Mouse (Mus musculus) midbrain, embryonic 14.5 days (tissue): ENCODE data around the gene Tmem144. TPM values are rescaled to one million over a fixed set of nuclear protein-coding genes. Genes with fewer than 3 reads are reported as not detected.
"Not testable (repeated sequence)": the region's sequence is repeated elsewhere in the genome, so short reads cannot be mapped to it uniquely, and the experiment has no call there.

Source experiments
- ATAC-seq: fragments of 200-750 bp; cut with Nextera tagmentation; 2 replicates; pipeline ENCODE4 v1.8.0; 2017; ENCODE audit warnings: moderate number of reproducible peaks, moderate library complexity; ENCODE audit not compliant: low FRiP score, low TSS enrichment
- DNase-seq: peaks from one replicate; pipeline ENCODE4 v3.0.0-alpha.2; 2015
- H3K27ac ChIP-seq: fragments of 300-500 bp; sonication (generic); replicated peaks from 2 replicates; pipeline ENCODE4 v1.5.1; 2014; ENCODE audit warnings: mild to moderate bottlenecking, low read depth, low read length, moderate library complexity
- H3K27me3 ChIP-seq: fragments of 300-500 bp; sonication (generic); 2 replicates; pipeline ENCODE4 v1.6.1; 2014; ENCODE audit warnings: low read length, control low read depth, mixed read lengths; ENCODE audit not compliant: control insufficient read depth, insufficient read depth
- H3K36me3 ChIP-seq: fragments of 300-500 bp; sonication (generic); 2 replicates; pipeline ENCODE4 v1.6.1; 2014; ENCODE audit warnings: low read length, control low read depth; ENCODE audit not compliant: control insufficient read depth, insufficient read depth
- H3K4me1 ChIP-seq: fragments of 300-500 bp; sonication (generic); 2 replicates; pipeline ENCODE4 v1.6.1; 2014; ENCODE audit warnings: mild to moderate bottlenecking, antibody characterized with exemption, low read length, control low read depth; ENCODE audit not compliant: control insufficient read depth, insufficient read depth
- H3K4me2 ChIP-seq: fragments of 300-500 bp; sonication (generic); 2 replicates; pipeline ENCODE4 v1.6.1; 2014; ENCODE audit warnings: mild to moderate bottlenecking, low read length, moderate library complexity
- H3K4me3 ChIP-seq: fragments of 300-500 bp; sonication (generic); replicated peaks from 2 replicates; pipeline ENCODE4 v1.5.1; 2014; ENCODE audit warnings: low read depth, low read length
- H3K9ac ChIP-seq: fragments of 300-500 bp; sonication (generic); replicated peaks from 2 replicates; pipeline ENCODE4 v1.6.1; 2014; ENCODE audit warnings: mild to moderate bottlenecking, low read length, moderate library complexity
- H3K9me3 ChIP-seq: fragments of 300-500 bp; sonication (generic); 2 replicates; pipeline ENCODE4 v1.6.1; 2016; ENCODE audit warnings: low read length, control low read depth, mixed read lengths; ENCODE audit not compliant: control insufficient read depth
- WGBS: fragments of 180-500 bp; shearing (Covaris S2); extraction: QIAGEN DNeasy Blood & Tissue Kit; methylation state at CpG from one replicate; pipeline ENCODE4 v1.1.7; 2014; 5-methylcytosine and 5-hydroxymethylcytosine counted together
- polyA plus RNA-seq: library from polyadenylated mRNA; unstranded; fragments of >200 nt; fragmentation: Nextera tagmentation; extraction: Ambion mirVana; gene quantifications from 2 replicates; pipeline ENCODE4 v1.2.1, GENCODE M21; 2014

The Tmem144 gene
- polyA plus RNA-seq, 1 experiment from 2014 or later: 0.97 TPM

DNA sequence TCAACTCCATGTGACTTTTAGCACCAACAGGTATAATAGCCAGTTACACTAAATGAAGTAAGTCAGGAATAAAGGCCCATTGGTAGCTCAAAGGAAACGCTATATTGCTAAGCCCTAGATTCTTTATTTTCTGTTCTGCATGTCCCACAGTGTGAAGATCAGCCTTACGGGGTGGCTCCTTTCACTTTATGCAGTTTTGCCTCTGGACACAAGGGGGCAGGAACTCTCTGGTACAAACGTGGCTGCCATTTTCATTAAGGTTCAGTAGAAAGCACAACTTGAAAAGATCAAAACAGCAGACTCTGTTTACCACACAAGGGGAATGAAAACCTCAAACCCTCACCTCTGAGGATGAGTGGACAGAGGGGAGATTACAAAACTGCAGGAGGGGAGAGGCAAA, 40.9 kb downstream of the Tmem144 start:
- Histone ChIP-seq H3K4me2 (no peak overlapping the region), H3K4me3 (no peak overlapping the region), H3K4me1 (no peaks in the 10 kb centered on the region), H3K9ac (no peak overlapping the region), H3K9me3 (no peaks in the 10 kb centered on the region), H3K27me3 (no peaks in the 10 kb centered on the region), H3K27ac (no peak overlapping the region), H3K36me3 (no peaks in the 10 kb centered on the region)
- DNase-seq (no peak), ATAC-seq (no peak)
- 43% methylated on average over 3 of the region's 3 CpGs for WGBS

DNA sequence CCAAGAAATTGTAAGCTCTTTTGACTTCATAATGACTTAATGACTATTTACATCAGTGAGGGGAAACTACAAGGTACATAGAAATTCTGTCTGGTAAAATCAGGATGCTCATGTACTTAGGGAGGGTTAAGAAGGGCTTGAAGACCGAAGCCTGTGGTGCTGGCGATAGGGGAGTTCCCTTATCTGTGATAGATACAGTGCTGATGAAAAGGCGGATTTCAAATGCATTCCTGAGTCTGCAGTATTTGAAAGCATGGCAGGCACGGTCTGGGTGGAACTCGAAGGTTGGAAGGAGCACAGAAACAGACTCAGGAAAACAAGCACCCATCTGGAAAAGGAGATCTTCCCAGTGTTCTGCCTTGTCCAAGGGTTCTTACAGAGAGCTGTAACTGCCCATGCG, 42.0 kb downstream of the Tmem144 start:
- Histone ChIP-seq H3K4me1 (no peaks in the 10 kb centered on the region), H3K4me2 (no peak overlapping the region), H3K36me3 (no peaks in the 10 kb centered on the region), H3K27me3 (no peaks in the 10 kb centered on the region), H3K4me3 (no peak overlapping the region), H3K9me3 (no peaks in the 10 kb centered on the region), H3K27ac (no peak overlapping the region), H3K9ac (no peak overlapping the region)
- ATAC-seq (no peak), DNase-seq (no peak)
- 79% methylated on average over 6 of the region's 6 CpGs for WGBS

DNA sequence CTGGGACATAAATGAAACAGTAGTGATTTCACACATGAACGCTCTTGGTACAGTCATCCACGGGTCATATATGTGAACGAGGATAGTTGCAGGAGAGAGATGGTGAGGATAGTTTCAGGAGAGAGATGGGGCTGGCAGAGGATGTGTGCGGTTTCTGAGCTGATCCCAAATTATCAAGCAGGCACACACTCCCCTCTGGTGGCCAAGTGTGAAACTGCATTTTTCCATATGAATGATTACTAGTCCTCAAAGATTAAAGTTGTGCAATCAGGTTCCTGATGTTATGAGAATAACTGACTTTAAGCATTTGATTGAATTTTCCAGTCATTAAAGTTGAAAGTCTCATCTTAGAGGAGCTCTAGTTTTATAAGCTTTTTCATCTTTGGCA, 43.4 kb downstream of the Tmem144 start:
- 13% methylated on average over 4 of the region's 4 CpGs for WGBS
- no peaks in the 10 kb centered on the region for H3K27me3 ChIP-seq
- no peak overlapping the region for H3K4me3 ChIP-seq
- DNase-seq: peak; percentile 93
- no peak overlapping the region for H3K27ac ChIP-seq
- H3K4me1 ChIP-seq: no peaks in the 10 kb centered on the region
- peak; percentile 82 for ATAC-seq
- H3K4me2 ChIP-seq: no peak overlapping the region
- no peak overlapping the region for H3K9ac ChIP-seq
- no peaks in the 10 kb centered on the region for H3K36me3 ChIP-seq
- H3K9me3 ChIP-seq: no peaks in the 10 kb centered on the region

DNA sequence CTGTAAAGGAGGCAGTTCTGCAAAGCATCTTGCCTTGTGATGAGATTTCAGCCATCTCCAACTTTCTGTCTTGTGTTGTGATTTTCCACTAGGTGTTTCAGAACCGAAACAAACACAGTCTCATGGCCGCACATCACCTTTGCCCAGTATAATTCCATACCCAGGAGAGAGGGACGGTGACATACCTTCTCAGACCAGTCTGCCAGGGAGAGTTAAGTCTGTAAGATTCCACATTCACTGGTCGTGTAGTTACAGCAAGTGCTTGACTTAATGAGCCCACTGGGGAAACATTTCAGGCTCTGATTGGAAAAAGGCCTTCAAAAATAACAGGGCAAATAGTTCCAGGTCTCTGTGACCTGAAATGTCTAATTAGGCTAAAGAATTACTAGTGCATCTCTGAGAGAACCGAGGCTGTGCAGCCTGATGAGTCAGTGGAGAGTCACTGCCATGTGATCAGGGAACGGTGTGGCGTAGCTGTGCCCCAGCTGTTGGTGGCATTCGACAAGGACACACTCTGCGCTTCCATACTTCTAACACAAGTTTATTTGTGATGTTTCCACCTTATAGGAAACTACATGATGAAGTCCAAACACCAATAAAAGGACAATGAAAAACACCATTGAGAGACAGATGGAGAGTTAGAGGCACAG, 43.9 kb downstream of the Tmem144 start:
- DNase-seq (no peak), ATAC-seq (peak; percentile 37; the same call in 1 of the 2 replicates)
- no peak overlapping the region for H3K27ac ChIP-seq
- H3K9me3 ChIP-seq: no peaks in the 10 kb centered on the region
- no peak overlapping the region for H3K4me3 ChIP-seq
- H3K9ac ChIP-seq: no peak overlapping the region
- H3K27me3 ChIP-seq: no peaks in the 10 kb centered on the region
- 73% methylated on average over 9 of the region's 9 CpGs for WGBS
- no peaks in the 10 kb centered on the region for H3K36me3 ChIP-seq
- H3K4me1 ChIP-seq: no peaks in the 10 kb centered on the region
- no peak overlapping the region for H3K4me2 ChIP-seq

GRCm38 (mm10) chr3:79800761-79801160, 51.8 kb downstream of the Tmem144 start:
- not testable (repeated sequence) for H3K9me3 ChIP-seq, H3K27me3 ChIP-seq, H3K4me1 ChIP-seq, ATAC-seq, H3K9ac ChIP-seq, DNase-seq, H3K36me3 ChIP-seq, H3K4me2 ChIP-seq, H3K4me3 ChIP-seq, H3K27ac ChIP-seq
- 94% methylated on average over 7 of the region's 7 CpGs for WGBS

DNA sequence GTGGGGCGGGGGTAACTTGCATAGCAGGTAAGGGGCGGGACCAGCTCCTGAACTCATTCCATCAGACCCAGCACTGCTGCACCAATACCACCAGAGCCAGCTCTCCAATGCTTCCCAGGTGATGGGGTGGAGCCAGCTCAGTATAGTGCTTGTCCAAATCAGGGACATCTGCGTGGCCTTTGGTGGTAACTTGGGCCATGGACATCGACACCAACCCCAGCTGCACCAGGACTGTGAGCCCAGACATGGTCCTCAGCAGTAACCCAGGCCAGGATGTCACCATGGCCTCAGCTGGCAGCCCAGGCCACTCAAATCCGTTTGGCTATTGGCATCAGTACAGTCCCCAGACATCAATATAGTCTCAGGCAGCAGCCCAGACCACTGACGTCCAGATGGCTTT, 60.3 kb downstream of the Tmem144 start:
- Histone ChIP-seq H3K36me3 (no peaks in the 10 kb centered on the region), H3K27me3 (no peaks in the 10 kb centered on the region), H3K27ac (no peak overlapping the region), H3K4me1 (no peaks in the 10 kb centered on the region), H3K4me2 (no peak overlapping the region), H3K9ac (no peak overlapping the region), H3K4me3 (no peak overlapping the region), H3K9me3 (no peaks in the 10 kb centered on the region)
- ATAC-seq (no peak), DNase-seq (no peak)
- 86% methylated on average over 6 of the region's 6 CpGs for WGBS

DNA sequence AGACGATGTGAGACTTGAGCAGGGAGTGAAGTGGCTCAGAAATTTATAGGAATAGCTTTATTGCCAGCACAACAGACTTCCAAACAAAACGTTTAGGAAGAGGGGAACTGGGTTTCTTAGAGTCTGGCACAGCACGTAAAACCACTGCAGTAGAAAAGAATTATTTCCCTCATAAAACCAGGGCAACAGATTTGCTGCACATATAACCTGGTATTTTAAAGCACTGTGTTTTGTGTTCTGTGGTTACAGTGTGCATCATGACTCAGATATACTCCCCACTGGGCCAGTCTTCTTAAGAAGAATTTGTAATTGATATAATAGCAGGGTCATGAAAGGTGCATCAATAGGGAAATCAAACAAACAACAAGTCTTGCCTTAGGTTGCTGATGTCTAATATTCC, 62.2 kb downstream of the Tmem144 start:
- no peak overlapping the region for H3K9ac ChIP-seq

GRCm38 (mm10) chr3:79789554-79789953, 63.0 kb downstream of the Tmem144 start:
- no peak for DNase-seq
- Histone ChIP-seq H3K9ac (no peak overlapping the region), H3K9me3 (no peaks in the 10 kb centered on the region), H3K27ac (no peak overlapping the region), H3K4me1 (no peaks in the 10 kb centered on the region), H3K4me2 (no peak overlapping the region), H3K27me3 (no peaks in the 10 kb centered on the region), H3K36me3 (no peaks in the 10 kb centered on the region), H3K4me3 (no peak overlapping the region)
- WGBS: 83% methylated on average over 4 of the region's 4 CpGs
- ATAC-seq: no peak

More for the DNA sequence above, 62.2 kb downstream of the Tmem144 start:
- Histone ChIP-seq H3K27me3 (no peaks in the 10 kb centered on the region), H3K36me3 (no peaks in the 10 kb centered on the region), H3K9me3 (no peaks in the 10 kb centered on the region), H3K4me2 (no peak overlapping the region), H3K4me1 (no peaks in the 10 kb centered on the region), H3K27ac (no peak overlapping the region), H3K4me3 (no peak overlapping the region)
- WGBS: 76% methylated on average over 3 of the region's 3 CpGs
- DNase-seq (no peak), ATAC-seq (no peak)

- DNase-seq: no peak
- no peak overlapping the region for H3K9ac ChIP-seq
- no peaks in the 10 kb centered on the region for H3K27me3 ChIP-seq
- no peaks in the 10 kb centered on the region for H3K36me3 ChIP-seq
- H3K4me3 ChIP-seq: no peak overlapping the region
- WGBS: 80% methylated on average over 6 of the region's 6 CpGs
- no peak overlapping the region for H3K27ac ChIP-seq
- no peaks in the 10 kb centered on the region for H3K9me3 ChIP-seq
- H3K4me2 ChIP-seq: no peak overlapping the region
- ATAC-seq: no peak
- no peaks in the 10 kb centered on the region for H3K4me1 ChIP-seq
Observed at GRCm38 (mm10) chr3:79788959-79789358, 63.6 kb downstream of the Tmem144 start.
